Mouse (Mus musculus) heart, embryonic 14.5 days (tissue): ENCODE measurements around the gene Mrgprf. TPM values are rescaled to one million over a fixed set of nuclear protein-coding genes. Genes with fewer than 3 reads are reported as not detected.

Source experiments
- ATAC-seq: fragments of 200-750 bp; cut with Nextera tagmentation; 2 replicates; pipeline ENCODE4 v1.8.0; 2017; ENCODE audit warnings: low read depth, moderate TSS enrichment; ENCODE audit not compliant: insufficient number of reproducible peaks, insufficient read depth, low FRiP score
- H3K27ac ChIP-seq, 2 experiments: fragments of 200-500 bp in 1 of 2; fragments of 300-500 bp in 1 of 2; sonication (generic) in 1 of 2; replicated peaks in 1 of 2; 2 replicates each; pipeline ENCODE4 v1.5.1; 2012 to 2014; ENCODE audit warnings: low read depth in 2 of 2, low read length in 2 of 2, control low read depth in 1 of 2, mild to moderate bottlenecking in 1 of 2, mixed read lengths in 1 of 2; ENCODE audit not compliant: control insufficient read depth in 1 of 2, insufficient read depth in 1 of 2
- H3K27me3 ChIP-seq: fragments of 300-500 bp; sonication (generic); 2 replicates; pipeline ENCODE4 v1.6.1; 2014; ENCODE audit warnings: mild to moderate bottlenecking, low read length, control low read depth; ENCODE audit not compliant: control insufficient read depth, insufficient read depth
- H3K36me3 ChIP-seq: fragments of 300-500 bp; sonication (generic); 2 replicates; pipeline ENCODE4 v1.6.1; 2014; ENCODE audit warnings: mild to moderate bottlenecking, control low read depth, low read length, mixed read lengths; ENCODE audit not compliant: control insufficient read depth, insufficient read depth
- H3K4me1 ChIP-seq, 2 experiments: fragments of 200-500 bp in 1 of 2; fragments of 300-500 bp in 1 of 2; sonication (generic) in 1 of 2; 2 replicates each; pipeline ENCODE4 v1.6.1; 2012 to 2014; ENCODE audit warnings: low read length in 2 of 2, control low read depth in 1 of 2, mixed read lengths in 1 of 2; ENCODE audit not compliant: control insufficient read depth in 2 of 2, insufficient read depth in 2 of 2
- H3K4me2 ChIP-seq: fragments of 300-500 bp; sonication (generic); 2 replicates; pipeline ENCODE4 v1.6.1; 2014; ENCODE audit warnings: mild to moderate bottlenecking, low read length
- H3K4me3 ChIP-seq, 2 experiments: fragments of 200-500 bp in 1 of 2; fragments of 300-500 bp in 1 of 2; sonication (generic) in 1 of 2; 2 replicates each; pipeline ENCODE4 v1.5.1; 2012 to 2014; ENCODE audit warnings: low read length in 2 of 2, mild to moderate bottlenecking in 2 of 2, control low read depth in 1 of 2, low read depth in 1 of 2, moderate library complexity in 1 of 2; ENCODE audit not compliant: control insufficient read depth in 1 of 2, insufficient read depth in 1 of 2
- H3K9ac ChIP-seq: fragments of 300-500 bp; sonication (generic); 2 replicates; pipeline ENCODE4 v1.6.1; 2014; ENCODE audit warnings: mild to moderate bottlenecking, low read length
- H3K9me3 ChIP-seq: fragments of 300-500 bp; sonication (generic); 2 replicates; pipeline ENCODE4 v1.6.1; 2016; ENCODE audit warnings: low read length, control low read depth; ENCODE audit not compliant: control insufficient read depth
- WGBS: fragments of 180-500 bp; shearing (Covaris S2); extraction: QIAGEN DNeasy Blood & Tissue Kit; methylation state at CpG from one replicate; pipeline ENCODE4 v1.1.7; 2014; 5-methylcytosine and 5-hydroxymethylcytosine counted together
- polyA plus RNA-seq: library from polyadenylated mRNA; unstranded; fragments of >200 nt; fragmentation: Nextera tagmentation; extraction: Ambion mirVana; gene quantifications from 2 replicates; pipeline ENCODE4 v1.2.1, GENCODE M21; 2014

Gene Mrgprf
- polyA plus RNA-seq, 1 experiment from 2014 or later: 0.77 TPM

- 44% methylated on average over 2 of the region's 2 CpGs for WGBS
- Histone ChIP-seq H3K27ac (no peak overlapping the region), H3K4me3 (no peak overlapping the region), H3K9me3 (no peaks in the 10 kb centered on the region), H3K36me3 (no peaks in the 10 kb centered on the region), H3K9ac (no peak overlapping the region), H3K4me2 (no peak overlapping the region), H3K4me1 (peaks cover 17 to 21% of the 10 kb centered on the region in 2 experiments), H3K27me3 (no peaks in the 10 kb centered on the region)
- ATAC-seq: no peak
These were observed 29.4 kb downstream of the Mrgprf start for GRCm38 (mm10) chr7:145329982-145330381.

- 27% methylated on average over 2 of the region's 2 CpGs for WGBS
- H3K27me3 ChIP-seq: no peaks in the 10 kb centered on the region
- H3K9ac ChIP-seq: no peak overlapping the region
- H3K4me2 ChIP-seq: no peak overlapping the region
- no peak overlapping the region for H3K4me3 ChIP-seq
- no peak for ATAC-seq
- H3K9me3 ChIP-seq: no peaks in the 10 kb centered on the region
- no peak overlapping the region for H3K27ac ChIP-seq
- H3K36me3 ChIP-seq: no peaks in the 10 kb centered on the region
- H3K4me1 ChIP-seq: peaks cover 17 to 21% of the 10 kb centered on the region in 2 experiments
These were observed 30.0 kb downstream of the Mrgprf start for GRCm38 (mm10) chr7:145330641-145331040.

- no peak overlapping the region for H3K4me3 ChIP-seq
- WGBS: 7% methylated on average over 1 of the region's 1 CpGs
- H3K9me3 ChIP-seq: no peaks in the 10 kb centered on the region
- H3K27me3 ChIP-seq: no peaks in the 10 kb centered on the region
- no peak overlapping the region for H3K9ac ChIP-seq
- no peaks in the 10 kb centered on the region for H3K36me3 ChIP-seq
- no peak for ATAC-seq
- H3K4me1 ChIP-seq: peaks cover 17 to 21% of the 10 kb centered on the region in 2 experiments
- no peak overlapping the region; a peak in 1 of 4 replicates for H3K27ac ChIP-seq
- no peak overlapping the region for H3K4me2 ChIP-seq
These were observed 31.9 kb downstream of the Mrgprf start for GRCm38 (mm10) chr7:145332376-145333041.

GRCm38 (mm10) chr7:145333936-145334335 is 33.3 kb downstream of the Mrgprf start:
- peaks cover 17 to 21% of the 10 kb centered on the region in 2 experiments for H3K4me1 ChIP-seq

GRCm38 (mm10) chr7:145334428-145335027 is 33.9 kb downstream of the Mrgprf start:
- H3K4me2 ChIP-seq: no peak overlapping the region
- no peak overlapping the region for H3K27ac ChIP-seq
- H3K4me3 ChIP-seq: no peak overlapping the region
- 55% methylated on average over 4 of the region's 4 CpGs for WGBS
- no peaks in the 10 kb centered on the region for H3K9me3 ChIP-seq
- H3K36me3 ChIP-seq: no peaks in the 10 kb centered on the region
- no peak for ATAC-seq
- H3K9ac ChIP-seq: no peak overlapping the region
- peaks cover 17 to 21% of the 10 kb centered on the region in 2 experiments for H3K4me1 ChIP-seq
- no peaks in the 10 kb centered on the region for H3K27me3 ChIP-seq

More at GRCm38 (mm10) chr7:145333936-145334335, 33.3 kb downstream of the Mrgprf start:
- Histone ChIP-seq H3K9me3 (no peaks in the 10 kb centered on the region), H3K4me2 (no peak overlapping the region), H3K9ac (no peak overlapping the region), H3K36me3 (no peaks in the 10 kb centered on the region), H3K27me3 (no peaks in the 10 kb centered on the region), H3K27ac (no peak overlapping the region), H3K4me3 (no peak overlapping the region)
- ATAC-seq: no peak
- 79% methylated on average over 6 of the region's 6 CpGs for WGBS

- Histone ChIP-seq H3K36me3 (no peaks in the 10 kb centered on the region), H3K9ac (no peak overlapping the region), H3K4me3 (no peak overlapping the region), H3K27me3 (no peaks in the 10 kb centered on the region), H3K4me1 (peaks cover 11 to 16% of the 10 kb centered on the region in 2 experiments), H3K9me3 (no peaks in the 10 kb centered on the region), H3K4me2 (no peak overlapping the region), H3K27ac (no peak overlapping the region)
- ATAC-seq: no peak
These were observed 34.6 kb downstream of the Mrgprf start for GRCm38 (mm10) chr7:145335199-145335598.

GRCm38 (mm10) chr7:145335616-145336332 is 35.1 kb downstream of the Mrgprf start:
- H3K4me1 ChIP-seq: peaks cover 7 to 11% of the 10 kb centered on the region in 2 experiments
- no peaks in the 10 kb centered on the region for H3K27me3 ChIP-seq
- H3K4me3 ChIP-seq: no peak overlapping the region
- H3K36me3 ChIP-seq: no peaks in the 10 kb centered on the region
- H3K4me2 ChIP-seq: no peak overlapping the region
- H3K9ac ChIP-seq: no peak overlapping the region
- WGBS: 84% methylated on average over 3 of the region's 3 CpGs
- H3K9me3 ChIP-seq: no peaks in the 10 kb centered on the region
- H3K27ac ChIP-seq: no peak overlapping the region
- no peak for ATAC-seq
